Mouse (Mus musculus) C2C12 (cell line): ENCODE measurements around the gene Castor2.

ENCODE experiments used
- CEBPB ChIP-seq: IDR thresholded peaks from one replicate; pipeline ENCODE4 v1.6.1; 2011; ENCODE audit warnings: low read depth, mild to moderate bottlenecking, control low read depth, moderate library complexity
- CTCF ChIP-seq: IDR thresholded peaks from one replicate; pipeline ENCODE4 v1.5.1; 2011; ENCODE audit not compliant: control insufficient read depth, insufficient read depth, insufficient read length
- FOSL1 ChIP-seq: IDR thresholded peaks from one replicate; pipeline ENCODE4 v1.8.0; 2011; ENCODE audit warnings: mild to moderate bottlenecking, low read length; ENCODE audit not compliant: poor library complexity, insufficient read depth, severe bottlenecking
- MAX ChIP-seq: IDR thresholded peaks from one replicate; pipeline ENCODE4 v1.6.1; 2011; ENCODE audit warnings: mild to moderate bottlenecking, control low read depth
- MYOD1 ChIP-seq: IDR thresholded peaks from one replicate; pipeline ENCODE4 v1.6.1; 2011; ENCODE audit warnings: low read depth; ENCODE audit not compliant: control insufficient read depth, insufficient read length
- MYOG ChIP-seq: IDR thresholded peaks from one replicate; pipeline ENCODE4 v1.6.1; 2011; ENCODE audit not compliant: control insufficient read depth, insufficient read length; ENCODE audit errors: extremely low read depth
- USF1 ChIP-seq: IDR thresholded peaks from one replicate; pipeline ENCODE4 v1.6.1; 2011; ENCODE audit warnings: low read depth, mild to moderate bottlenecking, control low read depth, moderate library complexity

- no peak for TF ChIP-seq CTCF
- no peak for TF ChIP-seq USF1
- TF ChIP-seq CEBPB: no peak
- TF ChIP-seq MYOD1: no peak
- TF ChIP-seq MAX: no peak
- no peak for TF ChIP-seq FOSL1
- TF ChIP-seq MYOG: no peak
These were observed 41.7 kb downstream of the Castor2 start for GRCm38 (mm10) chr5:134141236-134141635.
